Comparison of ENCODE assay signal across 8 mouse cellular contexts in the genomic region with DNA sequence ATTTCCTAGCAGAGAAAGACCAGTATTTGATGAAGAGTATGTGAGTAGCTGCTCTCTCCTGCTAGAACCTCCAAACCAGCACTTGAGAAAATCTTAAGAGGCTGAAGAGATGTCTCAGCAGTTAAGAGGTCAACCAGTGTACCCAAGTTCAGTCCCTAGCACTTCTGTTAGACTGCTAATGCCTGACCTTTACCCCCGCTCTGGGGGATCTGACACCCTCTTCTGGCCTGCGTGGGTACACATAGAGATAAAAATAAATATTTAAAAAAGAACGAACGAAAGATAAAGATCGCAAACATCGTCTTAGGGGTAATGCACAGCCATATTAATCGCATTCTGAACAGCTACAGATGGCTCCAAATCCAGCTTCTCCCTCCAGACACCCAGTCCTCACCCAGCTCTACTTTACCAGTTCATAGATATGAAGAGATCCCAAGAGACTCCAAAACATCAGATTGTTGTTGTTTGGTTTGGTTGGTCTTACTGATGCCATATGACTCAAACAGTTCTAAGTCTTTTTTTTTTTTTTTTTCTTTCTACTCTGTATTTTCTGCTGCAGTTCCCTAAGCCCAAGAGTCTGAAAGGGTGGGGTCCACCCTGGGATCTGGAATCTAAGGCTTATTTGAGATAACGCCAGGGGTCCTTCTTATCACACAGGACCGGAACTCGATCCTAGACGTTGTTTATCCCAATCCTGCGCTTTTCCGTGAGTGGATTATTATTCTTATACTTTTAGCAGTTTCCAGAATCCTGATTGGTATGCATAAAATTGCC. TPM values are rescaled to one million over a fixed set of nuclear protein-coding genes. Genes with fewer than 3 reads are reported as not detected.
A peak's percentile ranks its signal among the peaks of the same experiment; 100 is the strongest.
DNase-seq lines count a peak whose midpoint lies in the region; ATAC-seq and TF ChIP-seq lines count a peak whose summit lies in the region.

No protein-coding gene starts in this region.

- peak overlapping the region; percentile 51 for H3K4me2 ChIP-seq in heart, embryonic 14.5 days (ENCODE audit: low read length)

- WGBS in heart, embryonic 14.5 days, result 26% methylated on average over 13 of the region's 13 CpGs
- WGBS in hindbrain, embryonic 10.5 days, result 43% methylated on average over 13 of the region's 13 CpGs

- H3K27ac ChIP-seq in heart, embryonic 14.5 days (replicated peaks in 1 of 2; ENCODE audit: control insufficient read depth in 1 of 2, insufficient read depth in 1 of 2, low read depth in 2 of 2, low read length in 2 of 2), result no peak overlapping the region
- H3K27ac ChIP-seq in ES-E14 (ENCODE audit: insufficient read depth, low read depth, low read length, poor library complexity, severe bottlenecking), result no peak overlapping the region
- H3K27ac ChIP-seq in hindbrain, embryonic 10.5 days, result no peak overlapping the region

- in situ Hi-C loops in ES-E14 (cut with MboI; ENCODE audit: low sequenced_read_pairs in 2 of 2, unreplicated experiment in 2 of 2), result no loop called here

- H3K9me3 ChIP-seq in heart, embryonic 14.5 days (ENCODE audit: control insufficient read depth, low read length), result no peaks in the 10 kb centered on the region
- no peaks in the 10 kb centered on the region for H3K9me3 ChIP-seq in ES-E14 (ENCODE audit: control insufficient read depth, insufficient read depth, low read depth, low read length)
- no peaks in the 10 kb centered on the region for H3K9me3 ChIP-seq in hindbrain, embryonic 10.5 days

- H3K4me3 ChIP-seq in heart, embryonic 14.5 days (ENCODE audit: control insufficient read depth in 1 of 2, insufficient read depth in 1 of 2, low read depth in 1 of 2, low read length in 2 of 2), result peak overlapping the region; percentile 49 to 79; a peak in 3 of 4 replicates
- H3K4me3 ChIP-seq in ES-E14 (ENCODE audit: insufficient read depth in 1 of 2, low read depth in 1 of 2, low read length in 2 of 2, poor library complexity in 1 of 2, severe bottlenecking in 1 of 2), result peak overlapping the region; percentile 73 to 99
- H3K4me3 ChIP-seq in hindbrain, embryonic 10.5 days, result peak overlapping the region; percentile 55

- H3K27me3 ChIP-seq in heart, embryonic 14.5 days (ENCODE audit: control insufficient read depth, insufficient read depth, low read length), result no peaks in the 10 kb centered on the region
- H3K27me3 ChIP-seq in hindbrain, embryonic 10.5 days (ENCODE audit: insufficient read depth, poor library complexity, severe bottlenecking), result no peaks in the 10 kb centered on the region

- H3K9ac ChIP-seq in heart, embryonic 14.5 days (ENCODE audit: low read length), result no peak overlapping the region
- H3K9ac ChIP-seq in ES-E14 (ENCODE audit: insufficient read depth, low read depth, low read length, poor library complexity, severe bottlenecking), result peak overlapping the region; percentile 72; the same call in 1 of the 2 replicates

- ATAC-seq in heart, embryonic 14.5 days (ENCODE audit: insufficient number of reproducible peaks, insufficient read depth, low FRiP score, low read depth), result no peak
- peak; percentile 32 for ATAC-seq in megakaryocyte, adult 5-6 weeks (ENCODE audit: poor library complexity, severe bottlenecking)

- peaks cover 7% of the 10 kb centered on the region for H3K36me3 ChIP-seq in heart, embryonic 14.5 days (ENCODE audit: control insufficient read depth, insufficient read depth, low read length)
- H3K36me3 ChIP-seq in ES-E14 (ENCODE audit: control insufficient read depth, insufficient read depth, low read length, poor library complexity, severe bottlenecking), result 0 out of 2 replicates have a peak, but pooled peaks cover 1% of the 10 kb centered on the region
- peaks cover 11% of the 10 kb centered on the region for H3K36me3 ChIP-seq in hindbrain, embryonic 10.5 days

- no peak for DNase-seq in heart, adult 8-10 months (ENCODE audit: low spot score)
- DNase-seq in ES-E14 (ENCODE audit: low read depth, low spot score), result no peak
- DNase-seq in hindbrain, embryonic 10.5 days (ENCODE audit: low spot score), result no peak
- DNase-seq in natural killer cell, adult 2 months (ENCODE audit: low spot score in 2 of 2), result no peak
- no peak for DNase-seq in left cerebral cortex, adult 8-10 months (ENCODE audit: low spot score in 2 of 2)
- no peak for DNase-seq in adrenal gland, postnatal 25 days

- H3K4me1 ChIP-seq in heart, embryonic 14.5 days (ENCODE audit: control insufficient read depth in 2 of 2, insufficient read depth in 2 of 2, low read length in 2 of 2), result 0 out of 4 replicates have a peak, but pooled peaks cover 0 to 2% of the 10 kb centered on the region in 2 experiments
- no peaks in the 10 kb centered on the region for H3K4me1 ChIP-seq in ES-E14 (ENCODE audit: control insufficient read depth in 2 of 2, insufficient read depth in 2 of 2, low read length in 2 of 2, poor library complexity in 1 of 2)
- H3K4me1 ChIP-seq in hindbrain, embryonic 10.5 days (replicated peaks), result no peaks in the 10 kb centered on the region

TF ChIP-seq in ES-E14, 5 proteins besides CTCF, POLR2A, EP300 and RAD21:
- TF ChIP-seq CHD2 (IDR thresholded peaks at IDR 0.05; ENCODE audit: low read depth, low read length) (no peak), ZC3H11A (IDR thresholded peaks at IDR 0.05; ENCODE audit: borderline replicate concordance, low read depth, low read length) (no peak), ZNF384 (IDR thresholded peaks at IDR 0.05; ENCODE audit: low read depth, low read length) (0 out of 2 replicates have a peak, but pooled peaks have one; percentile 5)
TF ChIP-seq in ES-E14: peak in this region for 1.

RNA-seq across cellular contexts. Expression of gene Zfp418, which starts 16.5 kb away (rescaled TPM):
- polyA plus RNA-seq in heart, embryonic 14.5 days (2014; fragmentation: Nextera tagmentation; extraction: Ambion mirVana), result 1.2 and 1.6 TPM in 2 replicates
- total RNA-seq in heart, adult 8-10 months (2022), result 1 to 10 TPM; 2.1 to 2.6 (median 2.3) TPM
- total RNA-seq in ES-E14 (2012; rRNA removed), result 3.8 and 3.9 TPM in 2 replicates
- polyA plus RNA-seq in hindbrain, embryonic 10.5 days (2016; fragmentation: Nextera tagmentation; extraction: Ambion mirVana), result 2.8 and 3.3 TPM in 2 replicates
- 0.89 and 2.7 TPM in 2 replicates for total RNA-seq in megakaryocyte, adult 5-6 weeks (2015)
- total RNA-seq in megakaryocyte, adult 5-6 weeks (2017), result 1.4 and 1.8 TPM in 2 replicates
- 1 to 10 TPM; 7.3 to 8.4 (median 7.7) TPM for total RNA-seq in left cerebral cortex, adult 8-10 months (2022)
- 2.3 and 3.4 TPM in 2 replicates for total RNA-seq in adrenal gland, postnatal 25 days (2021)

RNA-seq across cellular contexts. Expression of gene Zfp772, which starts 22.2 kb away (rescaled TPM):
- 3.9 and 5.3 TPM in 2 replicates for polyA plus RNA-seq in heart, embryonic 14.5 days (2014; fragmentation: Nextera tagmentation; extraction: Ambion mirVana)
- total RNA-seq in heart, adult 8-10 months (2022), result 1 to 10 TPM; 1.3 to 1.8 (median 1.4) TPM
- 2.8 and 3.1 TPM in 2 replicates for total RNA-seq in ES-E14 (2012; rRNA removed)
- polyA plus RNA-seq in hindbrain, embryonic 10.5 days (2016; fragmentation: Nextera tagmentation; extraction: Ambion mirVana), result 9.1 and 9.2 TPM in 2 replicates
- total RNA-seq in megakaryocyte, adult 5-6 weeks (2015), result 2.1 and 2.2 TPM in 2 replicates
- total RNA-seq in megakaryocyte, adult 5-6 weeks (2017), result 1.7 and 2.5 TPM in 2 replicates
- 1 to 10 TPM; 7.3 to 9.0 (median 8.1) TPM for total RNA-seq in left cerebral cortex, adult 8-10 months (2022)
- total RNA-seq in adrenal gland, postnatal 25 days (2021), result 5.3 and 5.8 TPM in 2 replicates

RNA-seq across cellular contexts. Expression of gene Zfp773, which starts 51.0 kb away (rescaled TPM):
- 0.98 and 1.3 TPM in 2 replicates for polyA plus RNA-seq in heart, embryonic 14.5 days (2014; fragmentation: Nextera tagmentation; extraction: Ambion mirVana)
- under 1 TPM; 0.27 to 0.43 (median 0.34) TPM for total RNA-seq in heart, adult 8-10 months (2022)
- total RNA-seq in ES-E14 (2012; rRNA removed), result 3.6 and 5.9 TPM in 2 replicates
- polyA plus RNA-seq in hindbrain, embryonic 10.5 days (2016; fragmentation: Nextera tagmentation; extraction: Ambion mirVana), result 4.4 and 6.1 TPM in 2 replicates
- 0.31 and 0.43 TPM in 2 replicates for total RNA-seq in megakaryocyte, adult 5-6 weeks (2015)
- total RNA-seq in megakaryocyte, adult 5-6 weeks (2017), result 1.4 and 1.7 TPM in 2 replicates
- 1 to 10 TPM; 1.3 to 2.5 (median 1.6) TPM for total RNA-seq in left cerebral cortex, adult 8-10 months (2022)
- 1.7 and 1.9 TPM in 2 replicates for total RNA-seq in adrenal gland, postnatal 25 days (2021)

RNA-seq across cellular contexts. Expression of gene Vmn2r29, which starts 59.5 kb away (rescaled TPM):
- polyA plus RNA-seq in heart, embryonic 14.5 days (2014; fragmentation: Nextera tagmentation; extraction: Ambion mirVana), result 0.14 TPM in 1 of 2 replicates, not detected in the other
- under 1 TPM in 1 of 4 experiments, not detected in 3; 0.24 TPM for total RNA-seq in heart, adult 8-10 months (2022)
- total RNA-seq in ES-E14 (2012; rRNA removed), result not detected in 2 replicates
- 0.44 TPM in 1 of 2 replicates, not detected in the other for polyA plus RNA-seq in hindbrain, embryonic 10.5 days (2016; fragmentation: Nextera tagmentation; extraction: Ambion mirVana)
- total RNA-seq in megakaryocyte, adult 5-6 weeks (2015), result not detected in 2 replicates
- total RNA-seq in megakaryocyte, adult 5-6 weeks (2017), result 0.70 TPM in 1 of 2 replicates, not detected in the other
- total RNA-seq in left cerebral cortex, adult 8-10 months (2022), result 1 to 10 TPM; 1.1 to 2.5 (median 1.8) TPM
- total RNA-seq in adrenal gland, postnatal 25 days (2021), result 0.57 and 0.64 TPM in 2 replicates
